Mouse (Mus musculus) forebrain, embryonic 11.5 days (tissue): ENCODE data around the gene Phka1. TPM values are rescaled to one million over a fixed set of nuclear protein-coding genes. Genes with fewer than 3 reads are reported as not detected.
A peak's percentile ranks its signal among the peaks of the same experiment; 100 is the strongest.
"Not testable (repeated sequence)": the region's sequence is repeated elsewhere in the genome, so short reads cannot be mapped to it uniquely, and the experiment has no call there.

Experiments
- ATAC-seq: fragments of 200-750 bp; cut with Nextera tagmentation; replicated peaks from 2 replicates; pipeline ENCODE4 v1.8.0; 2017; ENCODE audit warnings: moderate TSS enrichment; ENCODE audit not compliant: low FRiP score
- DNase-seq: peaks from one replicate; pipeline ENCODE4 v3.0.0-alpha.2; 2017; ENCODE audit warnings: low spot score
- H3K27ac ChIP-seq: fragments of 300-500 bp; sonication (generic); 2 replicates; pipeline ENCODE4 v1.5.1; 2014; ENCODE audit warnings: low read depth, low read length
- H3K27me3 ChIP-seq: fragments of 300-500 bp; sonication (generic); 2 replicates; pipeline ENCODE4 v1.6.1; 2014; ENCODE audit warnings: mild to moderate bottlenecking, low read length, mixed read lengths; ENCODE audit not compliant: control insufficient read depth, insufficient read depth
- H3K36me3 ChIP-seq: fragments of 300-500 bp; sonication (generic); 2 replicates; pipeline ENCODE4 v1.6.1; 2014; ENCODE audit warnings: mild to moderate bottlenecking, low read length, moderate library complexity, mixed read lengths; ENCODE audit not compliant: control insufficient read depth, insufficient read depth
- H3K4me1 ChIP-seq: fragments of 300-500 bp; sonication (generic); replicated peaks from 2 replicates; pipeline ENCODE4 v1.6.1; 2014; ENCODE audit warnings: low read length, mixed read lengths; ENCODE audit not compliant: control insufficient read depth, insufficient read depth
- H3K4me2 ChIP-seq: fragments of 300-500 bp; sonication (generic); 2 replicates; pipeline ENCODE4 v1.6.1; 2014; ENCODE audit warnings: low read depth, mild to moderate bottlenecking, low read length, moderate library complexity, mixed read lengths; ENCODE audit not compliant: severe bottlenecking
- H3K4me3 ChIP-seq: fragments of 300-500 bp; sonication (generic); 2 replicates; pipeline ENCODE4 v1.5.1; 2014; ENCODE audit warnings: low read depth, low read length
- H3K9ac ChIP-seq: fragments of 300-500 bp; sonication (generic); 2 replicates; pipeline ENCODE4 v1.6.1; 2014; ENCODE audit warnings: low read length
- H3K9me3 ChIP-seq: fragments of 300-500 bp; sonication (generic); 2 replicates; pipeline ENCODE4 v1.6.1; 2016; ENCODE audit warnings: low read length, mixed read lengths; ENCODE audit not compliant: control insufficient read depth
- WGBS: fragments of 180-500 bp; shearing (Covaris S2); extraction: QIAGEN DNeasy Blood & Tissue Kit; methylation state at CpG from one replicate; pipeline ENCODE4 v1.1.7; 2014; 5-methylcytosine and 5-hydroxymethylcytosine counted together
- polyA plus RNA-seq: library from polyadenylated mRNA; unstranded; fragments of >200 nt; fragmentation: Nextera tagmentation; extraction: Ambion mirVana; gene quantifications from 2 replicates; pipeline ENCODE4 v1.2.1, GENCODE M21; 2014

The Phka1 gene
- 7.5 and 8.0 TPM in 2 replicates for polyA plus RNA-seq

- H3K4me1 ChIP-seq = no peaks in the 10 kb centered on the region
- peak within 1 kb of the TSS; percentile 45 for H3K4me2 ChIP-seq
- DNase-seq (peak; percentile 77), ATAC-seq (peak; percentile 75)
- H3K36me3 ChIP-seq = no peaks in the 10 kb centered on the region
- 14% methylated on average over 58 of the region's 60 CpGs for WGBS
- H3K4me3 ChIP-seq = peak within 1 kb of the TSS; percentile 48
- no peak within 1 kb of the TSS for H3K27ac ChIP-seq
- no peaks in the 10 kb centered on the region for H3K9me3 ChIP-seq
- H3K27me3 ChIP-seq = peaks cover 18% of the 10 kb centered on the region
- peak within 1 kb of the TSS; percentile 55 for H3K9ac ChIP-seq
Observed at GRCm38 (mm10) chrX:102643823-102644572, at the start of gene Phka1. Phka1 (minus strand) TSS chrX:102644246.

DNA sequence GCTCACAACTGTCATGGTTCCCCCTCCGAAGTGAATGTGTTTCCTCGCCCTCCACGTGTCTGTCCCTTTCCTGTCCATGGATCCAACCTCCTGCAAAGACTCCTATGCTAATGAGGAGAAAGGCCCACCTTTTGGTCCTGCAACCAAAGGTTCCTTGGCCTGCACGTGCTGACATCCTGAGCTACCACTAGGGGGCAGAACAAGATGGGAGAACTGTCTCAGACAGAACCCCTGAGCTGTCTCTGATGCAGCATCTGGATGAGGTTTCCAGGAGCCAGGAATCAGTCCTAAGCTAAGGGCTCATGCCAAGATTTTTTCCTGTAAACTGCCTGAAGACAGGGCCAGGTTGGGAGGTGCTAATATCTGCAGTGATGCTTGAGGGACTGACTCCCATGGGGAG lies 45.2 kb upstream of the Phka1 start:
- not testable (repeated sequence) for H3K9me3 ChIP-seq, H3K27ac ChIP-seq, H3K27me3 ChIP-seq, H3K4me2 ChIP-seq, H3K36me3 ChIP-seq, ATAC-seq, H3K9ac ChIP-seq, H3K4me1 ChIP-seq, H3K4me3 ChIP-seq
- peak; percentile 52 for DNase-seq
- WGBS = 21% methylated on average over 4 of the region's 4 CpGs

GRCm38 (mm10) chrX:102686872-102687271 lies 42.8 kb upstream of the Phka1 start, which contains the start of gene Gm3880:
Gm3880 (minus strand) TSS chrX:102686972.
- WGBS = 84% methylated on average over 5 of the region's 5 CpGs
- H3K9me3 ChIP-seq, ATAC-seq, H3K4me2 ChIP-seq, H3K4me1 ChIP-seq, H3K9ac ChIP-seq, DNase-seq, H3K4me3 ChIP-seq, H3K27me3 ChIP-seq, H3K36me3 ChIP-seq, H3K27ac ChIP-seq: not testable (repeated sequence)

- 45% methylated on average over 3 of the region's 3 CpGs for WGBS
- ATAC-seq, H3K9ac ChIP-seq: not testable (repeated sequence)
Observed at GRCm38 (mm10) chrX:102684706-102685105, 40.7 kb upstream of the Phka1 start.

DNA sequence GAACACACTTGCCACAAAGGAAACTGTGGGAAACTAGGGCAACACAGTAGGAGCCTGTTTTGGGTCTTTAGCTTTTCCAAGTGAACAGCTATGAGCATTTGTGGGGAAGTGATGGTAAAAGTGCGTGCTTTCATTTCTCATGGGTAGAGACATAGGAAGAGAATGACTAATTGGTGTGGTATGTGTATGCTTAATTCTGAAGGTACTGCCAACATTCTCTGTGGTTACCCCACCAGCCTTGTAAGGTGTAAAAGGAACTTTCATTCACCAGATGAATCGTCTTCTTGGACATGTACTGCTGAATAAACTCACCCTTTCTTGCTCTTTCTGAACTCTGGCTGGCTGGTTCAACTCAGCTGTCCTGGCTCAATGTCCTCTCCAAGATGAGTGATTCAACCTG lies 22.6 kb upstream of the Phka1 start:
- Histone ChIP-seq H3K4me1 (no peaks in the 10 kb centered on the region), H3K9me3 (no peaks in the 10 kb centered on the region), H3K9ac (no peak overlapping the region), H3K4me2 (no peak overlapping the region), H3K4me3 (no peak overlapping the region), H3K27ac (no peak overlapping the region), H3K27me3 (no peaks in the 10 kb centered on the region), H3K36me3 (no peaks in the 10 kb centered on the region)
- no peak for DNase-seq
- WGBS = 93% methylated on average over 2 of the region's 2 CpGs
- no peak for ATAC-seq

More at GRCm38 (mm10) chrX:102684706-102685105, 40.7 kb upstream of the Phka1 start:
- not testable (repeated sequence) for H3K27ac ChIP-seq, H3K4me3 ChIP-seq, H3K4me1 ChIP-seq, H3K27me3 ChIP-seq, H3K4me2 ChIP-seq, DNase-seq, H3K36me3 ChIP-seq, H3K9me3 ChIP-seq

DNA sequence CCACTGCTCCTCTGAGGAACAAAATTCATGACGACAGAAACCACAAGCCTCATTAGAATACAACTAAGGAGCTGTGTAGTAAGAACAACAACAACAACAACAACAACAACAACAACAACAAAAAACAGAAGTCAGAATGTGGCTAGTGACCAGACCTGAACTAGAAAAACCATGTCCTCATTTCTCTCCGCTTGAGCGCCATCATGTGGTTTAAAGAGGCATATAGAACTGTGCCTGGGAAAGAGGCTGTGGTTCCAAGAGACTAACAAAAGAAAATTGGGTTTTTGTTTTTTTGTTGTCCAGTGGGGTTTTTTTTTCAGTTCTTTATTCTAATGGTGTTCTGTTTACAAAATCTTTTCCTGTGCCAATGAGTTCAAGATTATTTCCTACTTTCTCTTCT lies 16.7 kb upstream of the Phka1 start:
- Histone ChIP-seq H3K27me3 (no peaks in the 10 kb centered on the region; the same call in 1 of the 2 replicates), H3K27ac (no peak overlapping the region), H3K9ac (no peak overlapping the region), H3K4me3 (no peak overlapping the region), H3K36me3 (no peaks in the 10 kb centered on the region), H3K4me2 (no peak overlapping the region), H3K9me3 (no peaks in the 10 kb centered on the region), H3K4me1 (no peaks in the 10 kb centered on the region)
- WGBS = 18% methylated on average over 3 of the region's 3 CpGs
- ATAC-seq (no peak), DNase-seq (no peak)

GRCm38 (mm10) chrX:102645691-102646090 lies 1.6 kb upstream of the Phka1 start:
- no peaks in the 10 kb centered on the region for H3K9me3 ChIP-seq
- no peak for ATAC-seq
- no peak overlapping the region for H3K9ac ChIP-seq
- no peak overlapping the region for H3K4me2 ChIP-seq
- H3K4me1 ChIP-seq = no peaks in the 10 kb centered on the region
- H3K36me3 ChIP-seq = no peaks in the 10 kb centered on the region
- DNase-seq = no peak
- H3K27me3 ChIP-seq = peaks cover 18% of the 10 kb centered on the region
- WGBS = 93% methylated on average over 1 of the region's 1 CpGs
- no peak overlapping the region for H3K27ac ChIP-seq
- H3K4me3 ChIP-seq = no peak overlapping the region

- peaks cover 18% of the 10 kb centered on the region for H3K27me3 ChIP-seq
- ATAC-seq = no peak
- no peak overlapping the region for H3K27ac ChIP-seq
- no peak overlapping the region for H3K4me3 ChIP-seq
- DNase-seq = no peak
- H3K36me3 ChIP-seq = no peaks in the 10 kb centered on the region
- no peak overlapping the region for H3K4me2 ChIP-seq
- H3K9me3 ChIP-seq = no peaks in the 10 kb centered on the region
- WGBS = 41% methylated on average over 6 of the region's 6 CpGs
- H3K4me1 ChIP-seq = no peaks in the 10 kb centered on the region
- H3K9ac ChIP-seq = no peak overlapping the region
Observed at GRCm38 (mm10) chrX:102645146-102645545, 1.1 kb upstream of the Phka1 start.

DNA sequence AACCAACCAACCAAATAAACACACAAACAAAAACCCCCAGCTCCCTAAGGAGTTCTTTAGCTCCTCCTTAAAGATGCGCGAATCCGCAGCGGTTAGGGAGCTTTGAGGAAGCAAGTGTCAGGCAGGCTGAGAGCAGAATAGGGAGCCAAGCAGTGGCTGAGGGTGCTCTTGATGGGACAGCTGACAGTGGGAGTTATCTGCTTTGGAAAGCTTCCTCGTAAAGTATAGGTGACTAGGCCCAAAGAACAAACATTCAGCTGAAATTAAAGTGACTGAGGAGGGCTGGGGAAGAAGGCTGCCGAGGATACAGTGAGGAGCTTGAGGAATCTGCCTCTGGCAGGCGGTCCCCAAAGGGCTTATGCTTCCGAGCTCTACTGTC lies 516 bp upstream of the Phka1 start:
- DNase-seq (no peak), ATAC-seq (peak; percentile 30; the same call in 1 of the 2 replicates)
- Histone ChIP-seq H3K9me3 (no peaks in the 10 kb centered on the region), H3K4me2 (peak overlapping the region; percentile 45), H3K9ac (peak overlapping the region; percentile 55), H3K27ac (no peak overlapping the region), H3K27me3 (peaks cover 18% of the 10 kb centered on the region), H3K4me3 (peak overlapping the region; percentile 48), H3K4me1 (no peaks in the 10 kb centered on the region), H3K36me3 (no peaks in the 10 kb centered on the region)
- WGBS = 13% methylated on average over 8 of the region's 8 CpGs
